Mouse (Mus musculus): ENCODE data around the gene Pkig.

Pkig gene

DNA sequence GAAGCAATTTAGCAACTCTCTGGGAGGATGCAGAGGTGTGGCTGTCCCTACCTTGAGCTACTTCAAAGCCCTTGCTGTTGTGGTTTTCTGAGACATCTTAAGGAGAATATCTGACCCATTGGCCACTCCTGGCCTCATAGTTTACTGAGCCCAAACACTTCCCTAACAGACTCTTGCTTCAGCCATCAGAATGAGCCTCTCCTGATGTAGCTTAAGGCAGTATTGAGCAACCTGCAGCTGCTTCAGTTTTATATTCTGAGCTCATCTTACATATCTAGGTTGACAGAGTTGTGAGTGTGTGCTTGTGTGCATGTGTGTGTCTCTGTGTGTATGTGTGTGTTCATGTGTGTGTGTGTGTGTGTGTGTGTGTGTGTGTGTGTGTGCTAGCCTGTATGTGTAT, 108.1 kb downstream of the Pkig start:
- DNase-seq, result no peak

DNA sequence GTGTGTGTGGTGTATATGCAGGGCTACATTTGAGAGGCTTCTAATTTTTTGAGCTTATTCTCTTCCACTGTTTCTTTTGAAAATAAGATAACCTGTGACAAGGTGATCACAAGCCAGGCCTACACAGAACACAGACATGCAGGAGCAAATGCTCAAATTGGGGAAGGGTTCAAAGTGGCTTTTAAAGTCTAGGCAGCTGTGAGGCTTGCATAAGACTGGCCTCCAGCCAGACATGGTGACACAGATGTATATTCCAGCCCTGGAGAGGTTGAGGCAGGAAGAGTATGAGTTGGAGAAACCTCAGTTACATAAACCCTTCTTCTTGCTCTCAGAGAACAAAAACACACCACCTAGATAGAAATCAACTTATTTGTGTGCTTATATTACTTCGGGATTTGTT, 108.7 kb downstream of the Pkig start:
- DNase-seq, result no peak

DNA sequence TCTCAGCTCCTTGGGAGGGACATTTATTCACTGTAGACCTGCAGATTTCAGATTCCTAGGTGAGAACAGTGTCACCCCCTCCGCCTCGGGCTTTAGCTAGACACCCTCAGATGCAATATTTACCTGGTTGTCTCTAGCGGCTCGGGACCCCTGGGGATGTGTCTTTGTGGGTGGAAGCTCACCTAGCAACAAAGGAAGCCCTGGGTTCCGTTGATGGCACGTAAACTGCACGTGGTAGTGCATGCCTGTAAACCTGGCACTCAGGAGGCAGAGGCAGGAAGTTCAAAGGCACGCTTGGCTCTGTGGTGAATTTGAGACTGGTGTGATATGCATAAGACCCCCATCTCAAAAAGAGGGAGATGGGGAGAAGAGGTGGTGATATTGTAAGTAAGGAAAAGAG, 112.5 kb downstream of the Pkig start:
- DNase-seq, result no peak
